Mouse (Mus musculus): ENCODE measurements at regions not wholly inside any gene's neighbourhood (a gene's known extent, or its start where the extent isn't known, plus 50 kb on each side); places are given as distances from the start of the nearest gene placed in this dataset.

DNA sequence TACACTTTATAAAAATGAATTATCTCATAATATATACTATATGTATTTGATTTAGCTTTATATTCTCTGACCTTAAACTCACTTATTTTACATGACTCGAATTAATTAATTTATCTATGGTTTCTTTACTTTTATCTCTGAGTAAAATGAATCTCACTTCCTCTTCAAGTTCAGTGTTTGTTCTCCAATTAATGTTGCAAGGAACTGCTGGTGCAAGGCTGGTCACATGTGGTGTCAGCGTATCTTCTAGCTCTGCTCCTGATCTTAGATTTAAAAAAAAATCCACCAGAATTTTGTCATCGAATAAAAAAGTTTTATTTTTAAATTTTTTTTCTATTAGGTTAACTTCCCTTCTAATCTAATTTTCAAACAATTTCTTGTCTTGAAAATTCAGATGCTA is 378.2 kb downstream of the Atp6ap1l start:
- TF ChIP-seq CTCF (IDR thresholded peaks at IDR 0.05; ENCODE audit: low read depth) (no peak), EP300 (IDR thresholded peaks at IDR 0.05; ENCODE audit: low read depth) (no peak)

Measured in liver, embryonic 14.5 days (tissue).